Mouse (Mus musculus) stomach, postnatal 0 days (tissue): ENCODE results near the gene Olfr782.

Source experiments
- CTCF ChIP-seq: IDR thresholded peaks from 2 replicates; pipeline ENCODE4 v1.5.1; 2016; ENCODE audit warnings: antibody characterized with exemption, low read depth, mild to moderate bottlenecking, moderate library complexity
- EP300 ChIP-seq: optimal IDR thresholded peaks from 2 replicates; pipeline ENCODE3; 2016; ENCODE audit warnings: antibody characterized with exemption

- no peak for TF ChIP-seq CTCF
- no peak for TF ChIP-seq EP300
Measured at GRCm38 (mm10) chr10:129328554-129328953, 20.1 kb upstream of the Olfr782 start, which contains the start of gene Olfr781.
